Mouse (Mus musculus): Measurements from ENCODE around the gene Slc6a13. TPM values are rescaled to one million over a fixed set of nuclear protein-coding genes. Genes with fewer than 3 reads are reported as not detected.

Slc6a13 gene
- polyA plus RNA-seq, 1 experiment: 2.5 TPM

DNA sequence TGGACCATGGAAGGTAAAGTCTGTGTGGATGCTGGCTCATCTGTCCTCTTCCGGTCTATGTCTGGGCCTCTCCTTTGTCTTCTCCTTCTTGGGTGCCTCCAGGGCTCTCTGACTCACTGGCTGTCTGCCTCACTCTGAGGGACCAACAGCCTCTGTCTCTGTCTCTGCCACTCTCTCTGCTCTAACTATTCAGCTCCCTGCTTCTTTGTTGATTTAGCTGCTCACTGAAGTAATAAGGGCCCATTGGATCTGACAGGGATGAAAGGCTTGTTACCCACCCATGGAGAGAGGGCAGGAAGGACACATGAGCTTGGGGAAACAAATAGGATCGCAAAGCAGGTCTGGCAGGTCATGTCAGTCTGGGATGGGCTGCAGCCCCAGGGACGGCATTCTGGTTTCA is 67.1 kb downstream of the Slc6a13 start:
- Histone ChIP-seq H3K36me3 (replicated peaks; ENCODE audit: low read length) (no peaks in the 10 kb centered on the region), H3K27me3 (replicated peaks) (peaks cover 39% of the 10 kb centered on the region), H3K4me3 (replicated peaks) (no peak overlapping the region), H3K4me1 (no peaks in the 10 kb centered on the region), H3K9me3 (no peaks in the 10 kb centered on the region)
- TF ChIP-seq GATA1 (IDR thresholded peaks at IDR 0.05; ENCODE audit: borderline replicate concordance, low read length) (no peak), FLI1 (IDR thresholded peaks at IDR 0.05; ENCODE audit: low read length) (no peak)

GRCm38 (mm10) chr6:121371197-121371980 is 71.4 kb downstream of the Slc6a13 start:
- H3K4me3 ChIP-seq (replicated peaks): no peak overlapping the region
- TF ChIP-seq FLI1 (IDR thresholded peaks at IDR 0.05; ENCODE audit: low read length): no peak
- peaks cover 31% of the 10 kb centered on the region for H3K27me3 ChIP-seq (replicated peaks)
- H3K4me1 ChIP-seq: no peaks in the 10 kb centered on the region; the same call in 1 of the 2 replicates
- no peaks in the 10 kb centered on the region for H3K36me3 ChIP-seq (replicated peaks; ENCODE audit: low read length)
- H3K9me3 ChIP-seq: no peaks in the 10 kb centered on the region

DNA sequence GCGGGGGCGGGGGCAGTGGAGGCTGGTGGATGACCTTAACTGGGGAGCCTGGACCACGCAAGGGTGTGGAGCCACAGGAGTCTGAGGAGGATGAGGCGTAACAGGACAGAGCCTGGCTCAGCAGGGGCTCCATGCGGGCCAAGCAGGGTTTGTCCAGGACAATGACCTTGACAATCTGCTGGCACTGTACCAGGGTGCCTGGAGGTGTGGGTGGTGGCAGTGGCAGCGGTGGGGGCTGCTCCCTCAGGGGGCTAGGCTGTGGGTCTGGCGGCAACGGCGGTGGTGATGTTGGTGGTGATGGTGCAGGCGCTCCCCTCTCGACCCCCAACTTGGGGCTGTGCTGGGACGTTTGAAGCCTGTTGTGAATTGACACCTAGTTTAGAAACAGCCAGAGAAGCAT is 76.1 kb downstream of the Slc6a13 start:
- H3K4me3 ChIP-seq (replicated peaks): no peak overlapping the region
- no peak for TF ChIP-seq FLI1 (IDR thresholded peaks at IDR 0.05; ENCODE audit: low read length)
- TF ChIP-seq GATA1 (IDR thresholded peaks at IDR 0.05; ENCODE audit: borderline replicate concordance, low read length): no peak
- no peaks in the 10 kb centered on the region; the same call in 1 of the 2 replicates for H3K4me1 ChIP-seq
- H3K27me3 ChIP-seq (replicated peaks): peaks cover 43% of the 10 kb centered on the region
- H3K36me3 ChIP-seq (replicated peaks; ENCODE audit: low read length): no peaks in the 10 kb centered on the region
- H3K9me3 ChIP-seq: no peaks in the 10 kb centered on the region

- Histone ChIP-seq H3K4me1 (no peaks in the 10 kb centered on the region; the same call in 1 of the 2 replicates), H3K27me3 (replicated peaks) (peaks cover 55% of the 10 kb centered on the region), H3K9me3 (no peaks in the 10 kb centered on the region), H3K36me3 (replicated peaks; ENCODE audit: low read length) (no peaks in the 10 kb centered on the region), H3K4me3 (replicated peaks) (no peak overlapping the region)
- TF ChIP-seq FLI1 (IDR thresholded peaks at IDR 0.05; ENCODE audit: low read length) (no peak), GATA1 (IDR thresholded peaks at IDR 0.05; ENCODE audit: borderline replicate concordance, low read length) (no peak)
These were observed 78.2 kb downstream of the Slc6a13 start for GRCm38 (mm10) chr6:121378256-121378655.

DNA sequence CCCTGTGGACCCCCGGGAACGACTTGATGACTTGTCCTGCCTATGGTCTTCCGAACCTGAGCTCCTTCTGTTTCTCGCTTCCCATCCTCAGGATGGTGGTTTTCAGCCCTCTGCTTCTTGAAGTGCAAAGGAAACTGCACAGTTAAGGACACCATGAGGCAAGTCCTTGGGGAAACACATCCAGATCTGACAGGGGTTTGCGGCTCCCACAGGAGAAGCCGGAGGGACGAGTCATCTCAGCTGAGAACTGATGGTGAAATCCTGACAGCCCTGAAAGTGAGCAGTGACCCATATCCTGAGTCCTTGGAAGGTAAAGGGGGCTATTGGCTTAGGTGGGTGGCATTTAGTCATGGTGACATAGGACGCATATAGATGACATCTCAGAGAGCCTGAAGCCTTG is 80.5 kb downstream of the Slc6a13 start:
- Histone ChIP-seq H3K27me3 (replicated peaks) (peaks cover 61% of the 10 kb centered on the region), H3K9me3 (no peaks in the 10 kb centered on the region), H3K4me3 (replicated peaks) (no peak overlapping the region), H3K36me3 (replicated peaks; ENCODE audit: low read length) (no peaks in the 10 kb centered on the region), H3K4me1 (no peaks in the 10 kb centered on the region)
- no peak for TF ChIP-seq GATA1 (IDR thresholded peaks at IDR 0.05; ENCODE audit: borderline replicate concordance, low read length)
- no peak for TF ChIP-seq FLI1 (IDR thresholded peaks at IDR 0.05; ENCODE audit: low read length)

GRCm38 (mm10) chr6:121382071-121382470 is 82.0 kb downstream of the Slc6a13 start:
- Histone ChIP-seq H3K9me3 (no peaks in the 10 kb centered on the region), H3K27me3 (replicated peaks) (peaks cover 65% of the 10 kb centered on the region), H3K4me1 (no peaks in the 10 kb centered on the region), H3K4me3 (replicated peaks) (no peak overlapping the region), H3K36me3 (replicated peaks; ENCODE audit: low read length) (no peaks in the 10 kb centered on the region)
- TF ChIP-seq GATA1 (IDR thresholded peaks at IDR 0.05; ENCODE audit: borderline replicate concordance, low read length): no peak

- TF ChIP-seq FLI1 (IDR thresholded peaks at IDR 0.05; ENCODE audit: low read length): no peak
- TF ChIP-seq GATA1 (IDR thresholded peaks at IDR 0.05; ENCODE audit: borderline replicate concordance, low read length): no peak
- Histone ChIP-seq H3K4me1 (no peaks in the 10 kb centered on the region), H3K9me3 (no peaks in the 10 kb centered on the region), H3K4me3 (replicated peaks) (no peak overlapping the region), H3K36me3 (replicated peaks; ENCODE audit: low read length) (no peaks in the 10 kb centered on the region), H3K27me3 (replicated peaks) (peaks cover 59% of the 10 kb centered on the region)
These were observed 85.4 kb downstream of the Slc6a13 start for GRCm38 (mm10) chr6:121385397-121385796.

Other genes with a start within 250 kb of the Slc6a13 start
- gene Mical3, start 169.2 kb upstream of the Slc6a13 start, polyA plus RNA-seq (2012; ENCODE audit: insufficient read depth, low replicate concordance): 17.8 and 21.9 TPM in 2 replicates
- 3.6 and 7.2 TPM in 2 replicates for gene Pex26, start 116.6 kb upstream of the Slc6a13 start, polyA plus RNA-seq (2012; ENCODE audit: insufficient read depth, low replicate concordance)
- 75.1 and 120 TPM in 2 replicates for gene Tuba8, start 89.5 kb upstream of the Slc6a13 start, polyA plus RNA-seq (2012; ENCODE audit: insufficient read depth, low replicate concordance)
- gene Usp18, start 54.3 kb upstream of the Slc6a13 start, polyA plus RNA-seq (2012; ENCODE audit: insufficient read depth, low replicate concordance): 1.2 TPM in 1 of 2 replicates, not detected in the other
- not detected in 2 replicates for gene Slc6a12, start 42.8 kb downstream of the Slc6a13 start, polyA plus RNA-seq (2012; ENCODE audit: insufficient read depth, low replicate concordance)
- not detected in 2 replicates for gene Iqsec3, start 173.5 kb downstream of the Slc6a13 start, polyA plus RNA-seq (2012; ENCODE audit: insufficient read depth, low replicate concordance)

Data from megakaryocyte, embryonic 14.5 days (primary cell).